Mouse (Mus musculus): Measurements from ENCODE around the gene Arhgap32.
A peak's percentile ranks its signal among the peaks of the same experiment; 100 is the strongest.

Arhgap32 gene

GRCm38 (mm10) chr9:32257365-32257764, 141.4 kb downstream of the Arhgap32 start:
- DNase-seq (ENCODE audit: low spot score): no peak

- DNase-seq (ENCODE audit: low spot score): no peak
These were observed 141.9 kb downstream of the Arhgap32 start for GRCm38 (mm10) chr9:32257882-32258281.

GRCm38 (mm10) chr9:32271896-32272444, 156.0 kb downstream of the Arhgap32 start:
- DNase-seq (ENCODE audit: low spot score): peak; percentile 23

- DNase-seq (ENCODE audit: low spot score): no peak
These were observed 162.1 kb downstream of the Arhgap32 start for GRCm38 (mm10) chr9:32278052-32278451.

- no peak for DNase-seq (ENCODE audit: low spot score)
These were observed 163.9 kb downstream of the Arhgap32 start for GRCm38 (mm10) chr9:32279789-32280188.

GRCm38 (mm10) chr9:32280456-32280855, 164.5 kb downstream of the Arhgap32 start:
- DNase-seq (ENCODE audit: low spot score): no peak

- DNase-seq (ENCODE audit: low spot score): no peak
These were observed 167.7 kb downstream of the Arhgap32 start for GRCm38 (mm10) chr9:32283591-32283990.

GRCm38 (mm10) chr9:32291618-32292017, 175.7 kb downstream of the Arhgap32 start:
- no peak for DNase-seq (ENCODE audit: low spot score)

GRCm38 (mm10) chr9:32292686-32293085, 176.8 kb downstream of the Arhgap32 start:
- DNase-seq (ENCODE audit: low spot score): no peak

- no peak for DNase-seq (ENCODE audit: low spot score)
These were observed 179.3 kb downstream of the Arhgap32 start for GRCm38 (mm10) chr9:32295061-32295800.

GRCm38 (mm10) chr9:32302501-32303150, 186.7 kb downstream of the Arhgap32 start:
- no peak for DNase-seq (ENCODE audit: low spot score)

- no peak for DNase-seq (ENCODE audit: low spot score)
These were observed 195.8 kb downstream of the Arhgap32 start for GRCm38 (mm10) chr9:32311786-32312185.

- no peak for DNase-seq (ENCODE audit: low spot score)
These were observed 196.3 kb downstream of the Arhgap32 start for GRCm38 (mm10) chr9:32312208-32312607.

GRCm38 (mm10) chr9:32314071-32314470, 198.1 kb downstream of the Arhgap32 start:
- DNase-seq (ENCODE audit: low spot score): no peak

- DNase-seq (ENCODE audit: low spot score): no peak
These were observed 200.1 kb downstream of the Arhgap32 start for GRCm38 (mm10) chr9:32315999-32316398.
